Comparison of ENCODE assay signal across 22 mouse cellular contexts in the genomic region with DNA sequence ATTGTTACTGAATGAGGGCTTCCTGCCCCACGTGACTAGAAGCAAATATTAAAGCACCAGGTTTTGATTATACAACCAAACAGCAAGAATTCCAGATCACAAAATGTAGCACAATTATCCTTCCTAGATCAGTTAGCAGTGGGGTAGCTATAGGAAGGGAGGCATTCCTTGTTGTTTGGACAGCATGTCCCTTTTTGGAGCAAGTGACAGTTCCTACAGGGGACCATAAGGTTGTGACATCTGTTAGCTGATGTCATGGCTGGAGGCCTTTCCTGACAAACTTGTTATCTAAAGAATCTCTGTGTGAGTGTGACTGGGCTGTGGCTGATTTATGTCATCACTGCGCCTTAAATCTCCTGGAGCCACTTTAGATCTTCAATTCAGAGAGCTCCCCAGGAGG.
DNase-seq lines count a peak whose midpoint lies in the region; ATAC-seq and TF ChIP-seq lines count a peak whose summit lies in the region.
"Had no signal": no experiment of that assay in that cellular context is flagged by ENCODE, and none has a peak within 500 bp of the region (broad histone marks: within the 10 kb centered on the region; RNA-seq: fewer than 3 reads in every experiment).

No protein-coding gene starts in this region.

- no peak for DNase-seq in cerebellum, postnatal 4 days (ENCODE audit: low spot score in 2 of 2)
- DNase-seq in hindbrain, postnatal 0 days (ENCODE audit: low spot score) = peak; percentile 11
- peak; percentile 56 for DNase-seq in cerebellum, adult 9-10 months
- no peak for DNase-seq in spleen, adult 18-20 months
- DNase-seq in stomach, postnatal 0 days (ENCODE audit: low spot score) = no peak
- DNase-seq in kidney, postnatal 10 days = no peak
- DNase-seq: adrenal gland, postnatal 14 days; gastrocnemius, postnatal 10 days; heart, adult 2 months; kidney, adult 8-10 months had no signal

- H3K9ac ChIP-seq in hindbrain, postnatal 0 days (replicated peaks; ENCODE audit: low read length) = no peak overlapping the region
- H3K9ac ChIP-seq in hindbrain, embryonic 12.5 days = no peak overlapping the region
- no peak overlapping the region for H3K9ac ChIP-seq in stomach, postnatal 0 days (ENCODE audit: low read length)
- H3K9ac ChIP-seq: embryonic facial prominence, embryonic 12.5 days; forebrain, embryonic 15.5 days; heart, embryonic 12.5 days; hindbrain, embryonic 15.5 days had no signal

- no peaks in the 10 kb centered on the region for H3K4me1 ChIP-seq in hindbrain, postnatal 0 days (ENCODE audit: insufficient read depth, low read length)
- H3K4me1 ChIP-seq in hindbrain, embryonic 12.5 days = no peaks in the 10 kb centered on the region
- H3K4me1 ChIP-seq in stomach, postnatal 0 days (replicated peaks; ENCODE audit: control insufficient read depth, insufficient read depth) = no peaks in the 10 kb centered on the region
- H3K4me1 ChIP-seq: embryonic facial prominence, embryonic 12.5 days; forebrain, embryonic 15.5 days; heart, embryonic 12.5 days; hindbrain, embryonic 10.5 days; hindbrain, embryonic 15.5 days had no signal

- no peaks in the 10 kb centered on the region for H3K9me3 ChIP-seq in hindbrain, postnatal 0 days (ENCODE audit: low read length)
- no peaks in the 10 kb centered on the region for H3K9me3 ChIP-seq in hindbrain, embryonic 12.5 days (replicated peaks)
- no peaks in the 10 kb centered on the region for H3K9me3 ChIP-seq in stomach, postnatal 0 days (ENCODE audit: control insufficient read depth, low read length)
- H3K9me3 ChIP-seq: embryonic facial prominence, embryonic 12.5 days; forebrain, embryonic 15.5 days; hindbrain, embryonic 10.5 days; hindbrain, embryonic 15.5 days had no signal

- H3K27me3 ChIP-seq in hindbrain, postnatal 0 days (ENCODE audit: insufficient read depth, low read length) = no peaks in the 10 kb centered on the region
- no peaks in the 10 kb centered on the region for H3K27me3 ChIP-seq in hindbrain, embryonic 12.5 days
- H3K27me3 ChIP-seq in stomach, postnatal 0 days (ENCODE audit: control insufficient read depth, insufficient read depth, low read length) = no peaks in the 10 kb centered on the region
- H3K27me3 ChIP-seq: CH12.LX; embryonic facial prominence, embryonic 12.5 days; forebrain, embryonic 15.5 days; heart, embryonic 12.5 days; hindbrain, embryonic 15.5 days; Patski had no signal

- no peak for TF ChIP-seq CTCF in hindbrain, postnatal 0 days (IDR thresholded peaks at IDR 0.05; ENCODE audit: low read depth)
- TF ChIP-seq CTCF in stomach, postnatal 0 days (IDR thresholded peaks at IDR 0.05; ENCODE audit: low read depth) = no peak

- H3K4me3 ChIP-seq in hindbrain, postnatal 0 days (ENCODE audit: low read length) = no peak overlapping the region
- H3K4me3 ChIP-seq in hindbrain, embryonic 12.5 days = no peak overlapping the region
- no peak overlapping the region for H3K4me3 ChIP-seq in stomach, postnatal 0 days (ENCODE audit: low read depth, low read length)
- H3K4me3 ChIP-seq: embryonic facial prominence, embryonic 12.5 days; forebrain, embryonic 15.5 days; heart, adult 2 months; heart, embryonic 12.5 days; hindbrain, embryonic 10.5 days; hindbrain, embryonic 15.5 days had no signal

- 0 out of 2 replicates have a peak, but pooled peaks have one; percentile 56 for ATAC-seq in cerebellum, adult (ENCODE audit: insufficient number of reproducible peaks, low FRiP score, low TSS enrichment)
- ATAC-seq in hindbrain, postnatal 0 days = no peak
- ATAC-seq in hindbrain, embryonic 12.5 days (ENCODE audit: low FRiP score) = no peak
- ATAC-seq in stomach, postnatal 0 days (ENCODE audit: low FRiP score, low TSS enrichment) = no peak
- ATAC-seq: activated CD4-positive, CD25-positive, alpha-beta regulatory T cell, adult 4 months; forebrain, embryonic 15.5 days; inflammation-experienced regulatory T-cells, adult 6 months; intestine, postnatal 0 days; Patski had no signal

- no peak for TF ChIP-seq EP300 in stomach, postnatal 0 days (optimal IDR thresholded peaks at IDR 0.05)

- no peaks in the 10 kb centered on the region for H3K36me3 ChIP-seq in hindbrain, postnatal 0 days (ENCODE audit: insufficient read depth, low read length)
- H3K36me3 ChIP-seq in hindbrain, embryonic 12.5 days = no peaks in the 10 kb centered on the region
- H3K36me3 ChIP-seq in stomach, postnatal 0 days (ENCODE audit: control insufficient read depth, insufficient read depth, low read length) = no peaks in the 10 kb centered on the region
- H3K36me3 ChIP-seq: embryonic facial prominence, embryonic 12.5 days; forebrain, embryonic 15.5 days; heart, embryonic 12.5 days; hindbrain, embryonic 10.5 days; hindbrain, embryonic 15.5 days had no signal

- no peak overlapping the region for H3K4me2 ChIP-seq in hindbrain, postnatal 0 days (ENCODE audit: low read depth, low read length)
- no peak overlapping the region for H3K4me2 ChIP-seq in hindbrain, embryonic 12.5 days (replicated peaks)
- no peak overlapping the region for H3K4me2 ChIP-seq in stomach, postnatal 0 days (replicated peaks; ENCODE audit: low read depth)
- H3K4me2 ChIP-seq: embryonic facial prominence, embryonic 12.5 days; forebrain, embryonic 15.5 days; heart, embryonic 12.5 days; hindbrain, embryonic 15.5 days had no signal

- WGBS in hindbrain, postnatal 0 days = 60% methylated on average over 2 of the region's 2 CpGs
- WGBS in hindbrain, embryonic 12.5 days = 75% methylated on average over 2 of the region's 2 CpGs
- WGBS in stomach, postnatal 0 days = 70% methylated on average over 2 of the region's 2 CpGs

- no peak overlapping the region for H3K27ac ChIP-seq in hindbrain, postnatal 0 days
- no peak overlapping the region for H3K27ac ChIP-seq in hindbrain, embryonic 12.5 days
- H3K27ac ChIP-seq in stomach, postnatal 0 days (replicated peaks) = no peak overlapping the region
- H3K27ac ChIP-seq: embryonic facial prominence, embryonic 12.5 days; forebrain, embryonic 15.5 days; heart, adult 2 months; hindbrain, embryonic 10.5 days; hindbrain, embryonic 15.5 days had no signal

Comparison
In these comparisons a context has a peak if more than half of its experiments do, and no peak if none do; other contexts are left out.
1. DNase-seq: peak in hindbrain, postnatal 0 days (single experiment) and cerebellum, adult 9-10 months (single experiment); none in cerebellum, postnatal 4 days (0 of 2), spleen, adult 18-20 months (0 of 2), stomach, postnatal 0 days (single experiment) and kidney, postnatal 10 days (single experiment).